Mouse (Mus musculus) liver, embryonic 16.5 days (tissue): ENCODE results near the gene Tmem127. TPM values are rescaled to one million over a fixed set of nuclear protein-coding genes. Genes with fewer than 3 reads are reported as not detected.

Source experiments
- ATAC-seq: fragments of 200-750 bp; cut with Nextera tagmentation; 2 replicates; pipeline ENCODE4 v1.8.0; 2017; ENCODE audit warnings: low read depth, mild to moderate bottlenecking, moderate number of reproducible peaks, moderate library complexity
- H3K27ac ChIP-seq: fragments of 300-500 bp; sonication (generic); 2 replicates; pipeline ENCODE4 v1.5.1; 2014; ENCODE audit warnings: mild to moderate bottlenecking, low read length
- H3K27me3 ChIP-seq: fragments of 300-500 bp; sonication (generic); 2 replicates; pipeline ENCODE4 v1.6.1; 2014; ENCODE audit warnings: low read depth, low read length, mixed read lengths; ENCODE audit not compliant: control insufficient read depth, insufficient read depth
- H3K36me3 ChIP-seq: fragments of 300-500 bp; sonication (generic); 2 replicates; pipeline ENCODE4 v1.6.1; 2014; ENCODE audit warnings: mild to moderate bottlenecking; ENCODE audit not compliant: control insufficient read depth, insufficient read depth
- H3K4me1 ChIP-seq: fragments of 300-500 bp; sonication (generic); 2 replicates; pipeline ENCODE4 v1.6.1; 2014; ENCODE audit warnings: low read depth, low read length, mixed read lengths; ENCODE audit not compliant: control insufficient read depth
- H3K4me2 ChIP-seq: fragments of 300-500 bp; sonication (generic); 2 replicates; pipeline ENCODE4 v1.6.1; 2014; ENCODE audit warnings: low read depth, low read length, mixed read lengths
- H3K4me3 ChIP-seq: fragments of 300-500 bp; sonication (generic); 2 replicates; pipeline ENCODE4 v1.5.1; 2014; ENCODE audit warnings: low read depth, mild to moderate bottlenecking, low read length
- H3K9ac ChIP-seq: fragments of 300-500 bp; sonication (generic); 2 replicates; pipeline ENCODE4 v1.6.1; 2014; ENCODE audit warnings: low read depth, low read length
- H3K9me3 ChIP-seq: fragments of 300-500 bp; sonication (generic); replicated peaks from 2 replicates; pipeline ENCODE4 v1.6.1; 2016; ENCODE audit warnings: low read length; ENCODE audit not compliant: control insufficient read depth
- WGBS: fragments of 180-500 bp; shearing (Covaris S2); extraction: QIAGEN DNeasy Blood & Tissue Kit; methylation state at CpG from one replicate; pipeline ENCODE4 v1.1.7; 2014; ENCODE audit not compliant: insufficient replicate concordance; 5-methylcytosine and 5-hydroxymethylcytosine counted together
- polyA plus RNA-seq: library from polyadenylated mRNA; unstranded; fragments of >200 nt; fragmentation: Nextera tagmentation; extraction: Ambion mirVana; gene quantifications from 2 replicates; pipeline ENCODE4 v1.2.1, GENCODE M21; 2015

The Tmem127 gene
- polyA plus RNA-seq, 1 experiment from 2014 or later, result 10.7 TPM

DNA sequence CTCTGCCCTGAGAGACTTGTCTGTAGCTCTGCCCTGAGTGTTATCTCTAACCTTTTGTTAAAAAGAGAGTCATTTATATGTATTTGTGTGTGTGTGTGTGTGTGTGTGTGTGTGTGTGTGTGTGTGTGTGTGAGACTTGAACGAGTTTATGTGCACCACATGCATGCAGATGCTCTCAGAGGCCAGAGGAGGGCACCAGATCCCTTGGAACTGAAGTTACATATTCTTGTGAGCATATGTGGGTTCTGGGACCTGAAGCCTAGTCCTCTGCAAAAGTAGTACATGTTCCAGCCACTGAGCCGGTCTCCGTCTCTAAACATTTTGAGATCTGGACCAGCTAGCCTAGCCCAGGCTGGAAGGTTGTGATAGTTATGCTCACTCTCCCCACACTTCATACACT, 22.4 kb upstream of the Tmem127 start:
- Histone ChIP-seq H3K36me3 (peaks cover 80% of the 10 kb centered on the region), H3K9ac (no peak overlapping the region), H3K4me3 (no peak overlapping the region), H3K4me1 (no peaks in the 10 kb centered on the region), H3K27me3 (no peaks in the 10 kb centered on the region), H3K4me2 (no peak overlapping the region), H3K27ac (no peak overlapping the region), H3K9me3 (peaks cover 3% of the 10 kb centered on the region; the same call in 1 of the 2 replicates)
- 98% methylated on average over 3 of the region's 3 CpGs for WGBS
- ATAC-seq, result no peak

DNA sequence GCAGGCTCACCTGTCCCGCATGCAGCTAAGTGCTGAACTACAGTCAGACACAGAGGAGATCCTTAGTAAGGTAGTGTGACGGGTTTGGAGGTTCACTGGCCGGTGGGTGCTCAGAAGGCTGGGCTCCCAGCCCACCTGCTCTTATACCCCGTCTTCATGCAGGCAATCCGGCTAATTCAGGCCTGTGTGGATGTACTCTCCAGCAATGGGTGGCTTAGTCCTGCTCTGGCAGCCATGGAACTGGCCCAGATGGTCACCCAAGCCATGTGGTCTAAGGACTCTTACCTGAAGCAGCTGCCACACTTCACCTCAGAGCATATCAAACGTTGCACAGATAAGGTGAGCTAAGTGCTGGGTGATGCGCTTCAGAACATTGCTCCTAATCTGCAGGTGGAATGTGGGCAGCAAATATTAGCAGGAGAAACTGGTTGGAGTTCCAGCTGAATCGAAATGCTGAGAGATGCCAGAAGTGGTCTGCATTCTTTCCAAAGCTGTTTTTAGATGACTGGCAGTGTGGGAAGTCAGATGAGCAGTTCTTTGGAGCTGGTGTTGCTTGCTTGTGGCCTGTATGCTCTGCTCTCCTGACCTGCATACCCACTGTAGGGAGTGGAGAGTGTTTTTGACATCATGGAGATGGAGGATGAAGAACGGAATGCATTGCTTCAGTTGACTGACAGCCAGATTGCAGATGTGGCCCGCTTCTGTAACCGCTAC, 9.7 kb upstream of the Tmem127 start:
- Histone ChIP-seq H3K36me3 (peaks cover 77% of the 10 kb centered on the region), H3K4me3 (no peak overlapping the region), H3K9me3 (no peaks in the 10 kb centered on the region), H3K4me1 (no peaks in the 10 kb centered on the region), H3K27me3 (no peaks in the 10 kb centered on the region), H3K4me2 (no peak overlapping the region), H3K27ac (no peak overlapping the region), H3K9ac (no peak overlapping the region)
- WGBS, result 80% methylated on average over 11 of the region's 11 CpGs
- no peak for ATAC-seq

DNA sequence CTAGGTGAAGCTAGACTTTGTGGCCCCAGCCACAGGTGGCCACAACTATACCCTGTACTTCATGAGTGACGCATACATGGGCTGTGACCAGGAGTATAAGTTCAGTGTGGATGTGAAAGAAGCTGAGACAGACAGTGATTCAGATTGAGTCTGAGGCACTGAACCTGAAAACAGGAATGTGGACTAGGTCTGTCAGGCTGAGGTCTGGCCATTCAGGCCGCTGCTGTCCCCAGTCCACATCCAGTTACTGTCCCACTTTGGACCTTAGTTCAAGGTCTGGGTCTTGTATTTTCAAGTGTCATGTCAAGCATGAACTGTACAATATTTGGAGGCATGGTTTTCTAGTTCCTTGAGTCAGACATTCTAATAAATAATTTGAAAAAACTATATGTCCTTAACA, 7.6 kb upstream of the Tmem127 start:
- no peak for ATAC-seq
- Histone ChIP-seq H3K9me3 (no peaks in the 10 kb centered on the region), H3K4me3 (no peak overlapping the region), H3K36me3 (peaks cover 66% of the 10 kb centered on the region), H3K27ac (no peak overlapping the region), H3K4me1 (no peaks in the 10 kb centered on the region), H3K27me3 (no peaks in the 10 kb centered on the region), H3K4me2 (no peak overlapping the region), H3K9ac (no peak overlapping the region)
- 93% methylated on average over 2 of the region's 2 CpGs for WGBS

DNA sequence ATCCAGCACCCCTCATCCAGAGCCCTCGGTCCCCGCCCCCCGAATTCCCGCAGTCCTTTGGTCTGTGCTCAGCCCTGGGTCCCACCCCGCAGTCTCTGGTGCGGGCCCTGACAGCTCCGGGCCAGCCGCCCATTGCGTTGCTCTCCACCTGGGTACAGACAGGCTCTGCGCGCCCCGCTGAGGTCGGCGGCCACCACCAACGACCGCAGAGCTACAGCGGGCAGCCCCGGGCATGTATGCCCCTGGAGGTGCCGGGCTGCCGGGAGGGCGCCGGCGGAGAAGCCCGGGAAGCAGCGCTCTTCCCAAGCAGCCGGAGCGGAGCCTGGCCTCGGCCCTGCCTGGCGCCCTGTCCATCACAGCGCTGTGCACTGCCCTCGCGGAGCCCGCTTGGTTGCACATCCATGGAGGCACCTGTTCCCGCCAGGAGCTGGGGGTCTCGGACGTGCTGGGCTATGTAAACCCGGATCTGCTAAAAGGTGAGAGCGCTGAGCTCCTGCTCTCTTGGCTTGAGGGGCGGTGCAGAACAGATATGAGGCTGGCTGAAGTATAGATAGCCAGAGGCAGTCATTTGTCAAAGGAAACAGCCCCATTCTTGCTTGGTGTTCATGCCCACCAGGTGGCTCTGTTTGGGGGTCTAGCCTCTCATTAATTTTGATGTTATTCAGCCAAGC, 761 bp downstream of the Tmem127 start:
- Histone ChIP-seq H3K27me3 (no peaks in the 10 kb centered on the region), H3K27ac (peak overlapping the region; percentile 88), H3K9me3 (no peaks in the 10 kb centered on the region), H3K4me2 (peak overlapping the region; percentile 94), H3K36me3 (peaks cover 13% of the 10 kb centered on the region), H3K4me3 (peak overlapping the region; percentile 96), H3K9ac (peak overlapping the region; percentile 93), H3K4me1 (peaks cover 35% of the 10 kb centered on the region)
- ATAC-seq, result peak; percentile 33
- under 1% methylated on average over 39 of the region's 39 CpGs for WGBS

DNA sequence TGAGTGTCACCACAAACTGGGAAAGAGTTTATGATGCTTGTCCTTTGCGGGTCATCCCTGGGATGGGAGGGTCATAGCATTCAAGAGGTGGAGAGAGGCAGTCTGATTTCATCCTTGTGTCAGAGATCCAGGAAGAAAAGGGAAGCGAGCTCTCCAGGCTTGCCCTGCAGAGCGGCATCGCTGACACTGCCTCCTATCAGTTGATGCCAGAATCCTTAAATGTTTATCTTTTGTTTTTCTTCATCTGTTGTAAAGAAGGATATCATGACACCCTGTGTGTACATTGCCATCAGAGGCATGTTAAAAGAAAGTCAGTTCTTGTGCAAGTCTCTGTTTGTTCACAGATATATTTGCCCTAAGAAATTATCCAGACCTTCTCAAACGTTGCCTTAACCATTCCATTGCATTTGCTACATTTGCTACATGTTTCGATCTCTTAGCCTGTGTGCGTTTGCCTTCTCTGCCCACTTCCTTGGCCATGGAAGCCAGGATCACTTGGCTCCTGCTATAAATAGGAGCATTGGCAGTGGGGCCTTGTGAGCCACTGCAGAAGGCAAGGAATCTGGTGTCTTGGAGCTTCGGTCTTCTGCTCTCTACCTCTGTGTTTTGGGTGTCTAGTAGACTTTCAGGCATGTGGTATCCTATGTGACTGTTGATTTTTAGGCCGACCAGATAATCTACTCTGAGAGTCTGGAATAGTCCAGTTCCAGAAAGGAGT, 2.7 kb downstream of the Tmem127 start:
- Histone ChIP-seq H3K4me2 (peak overlapping the region; percentile 12; the same call in 1 of the 2 replicates), H3K27ac (no peak overlapping the region), H3K4me3 (no peak overlapping the region), H3K9ac (0 out of 2 replicates have a peak overlapping the region, but pooled peaks have one; percentile 16), H3K27me3 (no peaks in the 10 kb centered on the region), H3K36me3 (peaks cover 8% of the 10 kb centered on the region; the same call in 1 of the 2 replicates), H3K9me3 (no peaks in the 10 kb centered on the region), H3K4me1 (peaks cover 35% of the 10 kb centered on the region)
- WGBS, result 52% methylated on average over 9 of the region's 9 CpGs
- no peak for ATAC-seq

DNA sequence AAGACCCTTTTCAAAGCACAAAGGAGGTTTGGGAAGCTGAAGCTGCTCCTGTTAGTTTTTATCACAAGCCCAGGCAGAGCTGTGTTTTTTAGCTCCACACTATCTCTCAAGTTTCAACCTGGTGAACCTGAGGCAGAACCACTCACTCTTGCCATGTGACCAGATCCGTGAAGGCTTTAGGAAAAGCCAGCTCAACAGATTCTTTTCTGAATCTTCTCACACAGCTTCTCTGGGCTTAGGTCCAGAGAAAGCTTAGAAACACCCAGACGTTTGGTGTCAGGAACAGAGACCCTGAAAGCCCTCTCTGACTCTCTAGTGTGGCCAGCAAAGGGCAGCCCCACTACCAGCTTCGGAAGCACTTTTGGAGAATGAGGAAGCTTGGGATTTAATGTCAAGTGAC, 3.7 kb downstream of the Tmem127 start:
- H3K27me3 ChIP-seq, result no peaks in the 10 kb centered on the region
- H3K9me3 ChIP-seq, result no peaks in the 10 kb centered on the region
- ATAC-seq, result no peak
- H3K36me3 ChIP-seq, result 0 out of 2 replicates have a peak, but pooled peaks cover 2% of the 10 kb centered on the region
- peaks cover 28% of the 10 kb centered on the region for H3K4me1 ChIP-seq
- H3K9ac ChIP-seq, result no peak overlapping the region
- 71% methylated on average over 3 of the region's 3 CpGs for WGBS
- no peak overlapping the region for H3K4me2 ChIP-seq
- no peak overlapping the region for H3K27ac ChIP-seq
- no peak overlapping the region for H3K4me3 ChIP-seq

DNA sequence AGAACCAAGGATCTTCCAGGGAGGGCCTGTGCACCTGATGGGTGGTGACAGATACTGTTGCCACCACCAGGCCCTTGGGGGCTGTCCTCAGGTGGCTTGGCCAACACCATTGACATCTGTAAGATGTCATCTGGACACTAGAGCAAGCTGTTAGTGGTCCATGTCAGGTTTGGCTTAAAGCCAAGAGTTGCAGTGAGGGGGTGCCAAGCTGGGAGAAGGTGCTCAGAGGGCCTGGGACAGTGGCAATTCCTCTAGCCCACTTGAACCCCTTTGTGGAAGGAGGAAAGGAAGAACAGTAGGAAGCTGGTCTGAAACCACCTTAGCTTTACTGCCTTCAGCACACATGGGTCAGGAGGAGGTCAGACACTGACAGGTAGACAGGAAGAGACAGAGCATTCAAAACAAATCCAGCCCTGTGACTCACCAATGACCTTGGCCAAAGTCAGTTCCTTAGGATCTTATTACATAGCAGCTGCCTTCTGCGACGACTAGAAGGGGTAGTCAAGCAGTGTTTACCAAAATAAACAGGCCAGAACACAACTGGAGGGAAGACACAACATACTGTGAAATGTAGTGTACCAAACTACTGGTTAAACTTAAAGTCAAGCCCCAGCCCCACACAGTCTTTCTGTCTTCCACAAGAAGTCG, 4.3 kb downstream of the Tmem127 start:
- Histone ChIP-seq H3K36me3 (peaks cover 7% of the 10 kb centered on the region; the same call in 1 of the 2 replicates), H3K4me1 (peaks cover 23% of the 10 kb centered on the region), H3K4me2 (no peak overlapping the region), H3K9ac (no peak overlapping the region), H3K27me3 (no peaks in the 10 kb centered on the region), H3K9me3 (no peaks in the 10 kb centered on the region), H3K27ac (no peak overlapping the region), H3K4me3 (no peak overlapping the region)
- WGBS, result 70% methylated on average over 3 of the region's 3 CpGs
- ATAC-seq, result no peak

DNA sequence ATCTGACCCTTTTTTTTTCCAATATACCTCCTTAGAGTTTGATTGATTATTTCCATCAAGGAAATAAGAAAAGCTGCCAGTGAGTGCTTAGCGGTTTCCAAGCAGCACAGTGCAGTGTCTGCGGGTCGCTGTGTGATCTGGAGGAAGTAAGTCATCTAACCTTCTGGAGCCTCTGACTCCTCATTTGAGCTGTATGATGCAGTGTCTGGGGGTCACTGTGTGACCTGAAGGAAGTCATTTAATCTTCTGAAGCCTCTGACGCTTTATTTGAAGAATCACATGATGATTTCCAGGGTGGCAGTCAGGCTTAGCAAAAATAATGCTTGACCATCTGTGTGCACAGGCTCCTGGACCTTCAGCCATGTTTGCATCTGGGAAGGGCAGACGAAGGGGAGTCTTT, 5.1 kb downstream of the Tmem127 start:
- peaks cover 14% of the 10 kb centered on the region for H3K36me3 ChIP-seq
- no peaks in the 10 kb centered on the region for H3K9me3 ChIP-seq
- no peak overlapping the region for H3K4me2 ChIP-seq
- no peaks in the 10 kb centered on the region for H3K27me3 ChIP-seq
- H3K9ac ChIP-seq, result no peak overlapping the region
- H3K27ac ChIP-seq, result no peak overlapping the region
- peaks cover 23% of the 10 kb centered on the region for H3K4me1 ChIP-seq
- ATAC-seq, result no peak
- WGBS, result 83% methylated on average over 5 of the region's 5 CpGs
- H3K4me3 ChIP-seq, result no peak overlapping the region
